Mouse (Mus musculus): ENCODE results near the gene Dstn. TPM values are rescaled to one million over a fixed set of nuclear protein-coding genes. Genes with fewer than 3 reads are reported as not detected.

Gene Dstn
- total and polyA plus RNA-seq, 2 experiments from 2014 or later = 627 to 913 TPM

DNA sequence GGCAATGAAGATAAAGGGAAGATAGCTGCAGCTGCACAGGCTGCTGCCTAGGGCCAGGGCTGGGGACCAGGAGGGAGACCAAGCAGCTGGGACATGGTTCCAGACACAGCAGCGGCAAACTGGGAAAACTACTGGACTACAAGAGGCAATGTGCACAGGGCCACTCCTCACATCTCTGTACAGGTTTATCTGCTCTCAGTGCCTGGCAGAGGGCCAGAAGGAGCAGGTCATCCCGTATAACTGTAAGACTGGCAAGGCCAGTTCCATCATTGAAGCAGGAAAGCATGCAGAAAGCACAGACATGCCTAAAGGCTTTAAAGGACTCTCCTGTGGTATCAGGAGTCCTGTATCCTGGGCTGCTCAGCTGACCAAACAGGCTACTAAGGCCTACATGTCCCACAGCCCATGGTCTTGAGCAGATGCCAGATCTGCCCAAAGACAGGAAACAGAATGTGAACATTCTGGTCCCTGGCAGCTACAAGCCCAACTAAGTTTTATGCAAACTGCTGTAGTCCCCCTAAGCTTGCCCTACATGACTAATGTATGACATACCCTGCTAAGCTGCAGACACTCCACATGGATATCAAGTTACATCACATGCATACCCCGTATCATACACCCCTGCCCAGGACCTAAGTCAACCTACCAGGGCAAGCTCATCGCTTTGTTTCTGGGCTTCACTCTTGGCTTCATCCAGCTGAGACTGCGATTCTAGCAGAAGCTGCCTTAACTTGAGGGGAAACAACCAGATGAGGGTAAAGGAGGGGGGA lies 36.6 kb downstream of the Dstn start:
- TF ChIP-seq CTCF (IDR thresholded peaks at IDR 0.05; ENCODE audit: low read depth) = no peak
- TF ChIP-seq EP300 (IDR thresholded peaks at IDR 0.05; ENCODE audit: low read depth) = no peak
- Histone ChIP-seq H3K36me3 (replicated peaks; ENCODE audit: control insufficient read depth, insufficient read depth, low read length) (peaks cover 98% of the 10 kb centered on the region), H3K27me3 (ENCODE audit: control insufficient read depth, insufficient read depth, low read length) (no peaks in the 10 kb centered on the region), H3K4me2 (ENCODE audit: low read depth, low read length) (no peak overlapping the region), H3K27ac (ENCODE audit: low read depth) (peak overlapping the region; percentile 44; the same call in 1 of the 2 replicates), H3K4me3 (ENCODE audit: low read depth, low read length) (no peak overlapping the region), H3K4me1 (ENCODE audit: control insufficient read depth, insufficient read depth) (peaks cover 18% of the 10 kb centered on the region), H3K9ac (replicated peaks; ENCODE audit: low read depth, low read length) (no peak overlapping the region), H3K9me3 (replicated peaks; ENCODE audit: control insufficient read depth, low read length) (no peaks in the 10 kb centered on the region)
- no peak for ATAC-seq (ENCODE audit: insufficient read depth, low read depth)
- WGBS = 57% methylated on average over 5 of the region's 5 CpGs
- DNase-seq (ENCODE audit: low spot score) = no peak

DNA sequence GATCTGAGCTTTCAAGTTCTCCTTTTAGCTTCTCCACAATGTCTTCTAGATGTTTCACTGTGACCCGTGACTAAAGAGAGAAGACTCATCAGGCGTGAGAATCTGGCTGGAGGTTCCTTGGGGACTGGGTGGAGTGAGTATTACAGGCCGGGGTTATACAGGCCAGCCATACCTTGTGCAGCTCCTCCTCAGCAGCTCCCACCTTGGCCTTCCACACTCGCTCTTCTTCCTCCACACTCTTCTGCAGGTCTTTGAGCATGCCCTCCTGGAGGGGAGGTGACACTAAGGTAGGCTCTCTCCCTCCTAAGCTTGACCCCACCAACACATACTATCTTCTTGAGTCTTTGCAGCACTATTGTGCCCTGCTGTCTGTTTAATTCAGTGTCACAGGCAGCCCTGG lies 38.8 kb downstream of the Dstn start:
- Histone ChIP-seq H3K27ac (ENCODE audit: low read depth) (no peak overlapping the region), H3K4me1 (ENCODE audit: control insufficient read depth, insufficient read depth) (peaks cover 7% of the 10 kb centered on the region), H3K36me3 (replicated peaks; ENCODE audit: control insufficient read depth, insufficient read depth, low read length) (peaks cover 93% of the 10 kb centered on the region), H3K4me3 (ENCODE audit: low read depth, low read length) (no peak overlapping the region), H3K27me3 (ENCODE audit: control insufficient read depth, insufficient read depth, low read length) (no peaks in the 10 kb centered on the region), H3K9me3 (replicated peaks; ENCODE audit: control insufficient read depth, low read length) (no peaks in the 10 kb centered on the region), H3K4me2 (ENCODE audit: low read depth, low read length) (no peak overlapping the region), H3K9ac (replicated peaks; ENCODE audit: low read depth, low read length) (no peak overlapping the region)
- WGBS = 88% methylated on average over 4 of the region's 4 CpGs
- no peak for TF ChIP-seq CTCF (IDR thresholded peaks at IDR 0.05; ENCODE audit: low read depth)
- TF ChIP-seq EP300 (IDR thresholded peaks at IDR 0.05; ENCODE audit: low read depth) = no peak
- DNase-seq (ENCODE audit: low spot score) = no peak
- no peak for ATAC-seq (ENCODE audit: insufficient read depth, low read depth)

DNA sequence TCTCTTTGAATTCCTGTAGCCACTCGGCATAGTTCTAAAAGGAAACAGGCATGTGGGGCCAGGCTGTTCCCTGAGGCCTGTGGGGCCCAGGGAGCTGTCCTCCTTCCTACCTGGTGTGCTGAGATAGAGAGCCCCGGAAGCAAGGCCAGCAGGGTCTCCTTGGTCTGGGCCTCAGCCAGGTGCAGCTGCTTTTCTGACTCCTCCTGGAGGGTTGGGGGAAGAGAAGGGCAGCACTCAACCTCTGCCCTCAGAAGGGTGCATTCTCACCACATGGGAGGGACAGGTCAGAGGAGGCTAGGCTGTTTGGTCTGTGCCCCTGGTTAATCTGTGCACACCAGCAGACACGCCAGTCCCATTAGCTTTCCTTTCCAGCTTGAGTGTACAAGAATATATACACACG lies 39.9 kb downstream of the Dstn start:
- 71% methylated on average over 4 of the region's 4 CpGs for WGBS
- ATAC-seq (ENCODE audit: insufficient read depth, low read depth) = no peak
- DNase-seq (ENCODE audit: low spot score) = no peak

DNA sequence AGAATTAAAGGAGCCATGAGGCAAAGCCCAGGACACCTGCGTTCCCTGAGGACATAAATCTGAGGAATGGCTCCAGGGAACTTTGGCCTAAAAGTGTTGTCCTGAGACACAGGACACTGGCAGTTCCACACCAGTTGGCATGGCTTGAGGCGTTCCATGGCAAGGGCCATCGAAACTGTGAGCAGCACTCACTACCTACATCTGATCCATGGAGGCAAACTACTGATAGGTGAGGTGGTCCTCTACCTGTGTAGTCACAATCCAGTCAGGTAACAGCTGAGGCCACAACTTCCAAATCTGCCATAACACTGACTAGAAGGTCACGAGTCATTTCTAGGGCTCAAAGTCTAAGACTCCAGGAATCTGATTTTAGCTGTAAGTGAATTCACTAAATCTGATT lies 40.6 kb downstream of the Dstn start:
- no peak overlapping the region for H3K27ac ChIP-seq (ENCODE audit: low read depth)
- H3K4me2 ChIP-seq (ENCODE audit: low read depth, low read length) = no peak overlapping the region
- no peak for DNase-seq (ENCODE audit: low spot score)
- H3K27me3 ChIP-seq (ENCODE audit: control insufficient read depth, insufficient read depth, low read length) = no peaks in the 10 kb centered on the region
- no peak overlapping the region for H3K4me3 ChIP-seq (ENCODE audit: low read depth, low read length)
- no peaks in the 10 kb centered on the region for H3K4me1 ChIP-seq (ENCODE audit: control insufficient read depth, insufficient read depth)
- 91% methylated on average over 4 of the region's 4 CpGs for WGBS
- peaks cover 79% of the 10 kb centered on the region for H3K36me3 ChIP-seq (replicated peaks; ENCODE audit: control insufficient read depth, insufficient read depth, low read length)
- no peak overlapping the region for H3K9ac ChIP-seq (replicated peaks; ENCODE audit: low read depth, low read length)
- H3K9me3 ChIP-seq (replicated peaks; ENCODE audit: control insufficient read depth, low read length) = no peaks in the 10 kb centered on the region
- TF ChIP-seq EP300 (IDR thresholded peaks at IDR 0.05; ENCODE audit: low read depth) = no peak
- no peak for TF ChIP-seq CTCF (IDR thresholded peaks at IDR 0.05; ENCODE audit: low read depth)
- ATAC-seq (ENCODE audit: insufficient read depth, low read depth) = no peak

More for the DNA sequence above, 39.9 kb downstream of the Dstn start:
- Histone ChIP-seq H3K9me3 (replicated peaks; ENCODE audit: control insufficient read depth, low read length) (no peaks in the 10 kb centered on the region), H3K36me3 (replicated peaks; ENCODE audit: control insufficient read depth, insufficient read depth, low read length) (peaks cover 85% of the 10 kb centered on the region), H3K4me3 (ENCODE audit: low read depth, low read length) (no peak overlapping the region), H3K9ac (replicated peaks; ENCODE audit: low read depth, low read length) (no peak overlapping the region), H3K4me1 (ENCODE audit: control insufficient read depth, insufficient read depth) (no peaks in the 10 kb centered on the region), H3K4me2 (ENCODE audit: low read depth, low read length) (no peak overlapping the region), H3K27me3 (ENCODE audit: control insufficient read depth, insufficient read depth, low read length) (no peaks in the 10 kb centered on the region), H3K27ac (ENCODE audit: low read depth) (no peak overlapping the region)
- TF ChIP-seq CTCF (IDR thresholded peaks at IDR 0.05; ENCODE audit: low read depth) (no peak), EP300 (IDR thresholded peaks at IDR 0.05; ENCODE audit: low read depth) (no peak)

DNA sequence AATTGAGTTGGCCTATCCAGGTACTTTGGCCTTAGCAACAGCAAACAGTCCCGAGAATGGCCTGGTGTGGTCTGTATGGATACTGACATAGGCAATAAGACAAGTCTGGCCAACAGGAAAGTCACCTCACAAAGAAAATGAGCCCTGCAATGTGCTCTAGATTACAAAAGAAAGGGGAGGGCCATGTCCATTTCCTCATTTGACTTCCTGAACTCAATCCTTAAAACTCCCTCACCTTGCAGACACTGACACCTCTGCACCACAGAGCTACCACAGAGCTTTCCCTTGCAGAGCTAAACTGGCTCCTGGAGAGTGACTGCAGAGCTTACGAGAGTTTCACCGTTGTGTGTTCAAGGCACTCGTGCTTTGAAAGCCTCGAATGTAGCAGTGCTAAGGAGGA lies 47.1 kb downstream of the Dstn start:
- no peak overlapping the region for H3K4me2 ChIP-seq (ENCODE audit: low read depth, low read length)
- no peak overlapping the region for H3K4me3 ChIP-seq (ENCODE audit: low read depth, low read length)
- ATAC-seq (ENCODE audit: insufficient read depth, low read depth) = no peak
- no peak overlapping the region for H3K9ac ChIP-seq (replicated peaks; ENCODE audit: low read depth, low read length)
- DNase-seq (ENCODE audit: low spot score) = no peak
- H3K27me3 ChIP-seq (ENCODE audit: control insufficient read depth, insufficient read depth, low read length) = no peaks in the 10 kb centered on the region
- H3K9me3 ChIP-seq (replicated peaks; ENCODE audit: control insufficient read depth, low read length) = no peaks in the 10 kb centered on the region
- H3K4me1 ChIP-seq (ENCODE audit: control insufficient read depth, insufficient read depth) = no peaks in the 10 kb centered on the region
- H3K27ac ChIP-seq (ENCODE audit: low read depth) = no peak overlapping the region
- TF ChIP-seq EP300 (IDR thresholded peaks at IDR 0.05; ENCODE audit: low read depth) = no peak
- no peak for TF ChIP-seq CTCF (IDR thresholded peaks at IDR 0.05; ENCODE audit: low read depth)
- H3K36me3 ChIP-seq (replicated peaks; ENCODE audit: control insufficient read depth, insufficient read depth, low read length) = peaks cover 79% of the 10 kb centered on the region
- WGBS = 94% methylated on average over 5 of the region's 5 CpGs

DNA sequence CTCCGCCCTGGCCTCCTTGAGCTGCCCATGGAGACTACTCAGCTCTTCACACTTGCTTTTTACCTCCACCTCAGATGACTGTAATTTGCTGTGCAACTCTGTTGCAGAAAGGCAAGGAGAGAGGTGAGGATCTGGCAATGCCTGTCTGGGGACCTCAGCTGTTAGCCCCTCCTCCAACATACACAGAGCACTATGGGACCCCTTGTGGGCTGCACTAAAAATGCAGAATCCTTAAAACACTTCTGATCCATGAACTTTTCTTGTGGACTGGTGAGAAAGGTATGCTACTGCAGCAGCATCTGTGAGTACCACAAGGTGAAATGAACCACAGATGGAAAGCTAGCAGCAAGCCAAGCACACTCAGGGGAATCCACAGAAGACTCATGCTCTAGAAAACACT lies 48.2 kb downstream of the Dstn start:
- Histone ChIP-seq H3K4me1 (ENCODE audit: control insufficient read depth, insufficient read depth) (no peaks in the 10 kb centered on the region), H3K27me3 (ENCODE audit: control insufficient read depth, insufficient read depth, low read length) (no peaks in the 10 kb centered on the region), H3K4me2 (ENCODE audit: low read depth, low read length) (no peak overlapping the region), H3K9me3 (replicated peaks; ENCODE audit: control insufficient read depth, low read length) (no peaks in the 10 kb centered on the region), H3K9ac (replicated peaks; ENCODE audit: low read depth, low read length) (no peak overlapping the region), H3K27ac (ENCODE audit: low read depth) (no peak overlapping the region), H3K36me3 (replicated peaks; ENCODE audit: control insufficient read depth, insufficient read depth, low read length) (peaks cover 80% of the 10 kb centered on the region), H3K4me3 (ENCODE audit: low read depth, low read length) (no peak overlapping the region)
- TF ChIP-seq CTCF (IDR thresholded peaks at IDR 0.05; ENCODE audit: low read depth) (no peak; the same call in 1 of the 2 replicates), EP300 (IDR thresholded peaks at IDR 0.05; ENCODE audit: low read depth) (no peak)
- WGBS = 100% methylated on average over 1 of the region's 1 CpGs
- no peak for ATAC-seq (ENCODE audit: insufficient read depth, low read depth)
- DNase-seq (ENCODE audit: low spot score) = no peak
